Mouse (Mus musculus) A20 (cell line): ENCODE measurements around the gene Mrrf.
"Not testable (repeated sequence)": the region's sequence is repeated elsewhere in the genome, so short reads cannot be mapped to it uniquely, and the experiment has no call there.

ENCODE experiments used
- DNase-seq: peaks from one replicate; pipeline ENCODE4 v3.0.0-alpha.2; 2011; ENCODE audit warnings: low read depth, low spot score

Mrrf gene

DNA sequence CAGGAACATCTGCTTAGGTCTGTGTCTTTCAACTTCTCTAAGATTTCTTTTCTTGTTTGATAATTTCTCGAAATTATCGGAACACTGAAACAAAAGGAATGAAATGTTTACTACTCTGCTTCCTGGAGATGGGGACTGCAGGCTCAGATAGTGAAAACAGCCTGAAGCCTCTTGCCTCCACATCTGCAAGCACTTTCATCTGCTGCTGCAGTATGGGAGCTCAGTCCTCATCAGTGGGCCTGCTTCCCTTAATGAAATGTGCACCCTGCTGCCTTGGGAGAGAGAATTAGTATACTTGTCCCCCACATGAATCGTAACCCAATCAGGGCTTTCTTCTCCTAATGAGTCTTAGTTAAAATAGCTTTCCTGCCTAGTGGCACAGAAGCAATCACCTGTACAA is 7.1 kb upstream of the Mrrf start:
- no peak for DNase-seq

DNA sequence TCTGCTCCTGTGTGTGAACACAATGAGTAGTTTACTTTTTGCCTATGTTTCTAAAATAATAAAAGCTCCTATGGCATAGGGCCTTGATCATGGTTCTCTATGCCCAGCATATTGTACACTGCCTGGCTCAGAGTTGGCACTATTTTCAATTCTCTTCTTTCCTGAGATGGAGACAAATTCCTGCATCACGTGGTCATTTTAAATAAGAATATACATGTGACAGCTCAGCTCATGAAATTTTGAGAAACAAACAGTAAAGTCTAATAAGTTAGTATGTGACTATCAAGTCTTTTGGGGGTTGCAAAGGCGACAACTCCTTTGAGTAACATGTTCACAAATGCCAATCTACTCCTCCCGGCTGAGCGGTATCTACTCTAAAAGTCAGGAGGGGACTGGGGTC is 302 bp upstream of the Mrrf start:
- no peak for DNase-seq

DNA sequence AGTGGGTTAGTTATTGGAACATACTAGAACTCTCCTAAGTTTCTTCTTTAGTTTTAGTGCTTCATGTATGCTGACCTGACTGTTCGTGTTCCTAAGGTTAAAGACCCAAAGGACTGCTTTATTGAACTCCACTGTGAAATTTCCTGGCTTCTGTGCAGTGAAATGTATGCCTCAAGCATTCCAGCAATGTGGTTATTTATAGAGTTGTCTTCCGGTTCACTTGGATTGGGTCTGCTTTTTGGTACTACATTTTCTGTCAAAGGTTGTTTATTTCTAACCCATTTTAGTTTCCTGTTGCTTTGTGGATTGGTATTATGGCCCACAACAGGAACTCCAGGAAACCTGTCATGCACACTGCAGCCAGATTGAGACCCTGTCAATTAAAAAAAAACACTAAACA is 2.9 kb downstream of the Mrrf start:
- no peak for DNase-seq

DNA sequence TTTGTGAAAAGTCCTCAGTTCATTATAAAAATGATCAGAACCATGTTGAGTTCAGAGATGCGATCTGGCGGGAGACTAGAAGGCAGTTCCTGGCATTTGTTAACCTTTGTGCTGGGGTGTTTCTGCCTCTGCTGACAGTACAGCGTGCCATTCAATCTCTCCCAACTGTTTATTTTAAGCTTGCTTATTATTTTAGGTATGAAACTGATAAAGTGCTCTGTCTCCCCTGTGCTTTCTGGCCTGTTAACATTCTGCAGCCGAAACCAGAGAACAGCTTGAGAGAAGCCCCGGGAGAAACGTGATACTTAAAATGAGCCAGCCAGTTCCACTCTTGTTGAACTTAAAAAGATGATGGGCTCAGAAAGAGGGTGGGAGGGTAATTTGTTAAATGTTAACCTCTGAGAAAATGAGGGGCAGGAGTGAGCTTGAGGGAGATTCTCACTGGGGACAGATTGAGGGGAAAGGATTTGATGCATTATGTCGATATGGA is 12.7 kb downstream of the Mrrf start:
- no peak for DNase-seq

DNA sequence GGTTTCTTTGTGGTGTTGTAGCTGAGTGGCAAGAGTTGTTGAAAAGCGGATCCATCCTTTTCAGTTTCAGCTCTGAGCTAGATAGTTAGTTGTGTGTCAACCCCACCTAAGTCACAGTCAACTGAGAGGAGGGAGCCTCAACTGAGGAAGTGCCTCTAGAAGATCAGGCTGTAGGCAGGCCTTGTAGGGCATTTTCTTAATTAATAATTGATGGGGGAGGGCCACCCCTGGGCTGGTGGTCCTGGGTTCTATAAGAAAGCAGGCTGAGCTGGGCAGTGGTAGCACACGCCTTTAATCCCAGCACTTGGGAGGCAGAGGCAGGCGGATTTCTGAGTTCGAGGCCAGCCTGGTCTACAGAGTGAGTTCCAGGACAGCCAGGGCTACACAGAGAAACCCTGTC is 16.2 kb downstream of the Mrrf start:
- DNase-seq, result not testable (repeated sequence)

DNA sequence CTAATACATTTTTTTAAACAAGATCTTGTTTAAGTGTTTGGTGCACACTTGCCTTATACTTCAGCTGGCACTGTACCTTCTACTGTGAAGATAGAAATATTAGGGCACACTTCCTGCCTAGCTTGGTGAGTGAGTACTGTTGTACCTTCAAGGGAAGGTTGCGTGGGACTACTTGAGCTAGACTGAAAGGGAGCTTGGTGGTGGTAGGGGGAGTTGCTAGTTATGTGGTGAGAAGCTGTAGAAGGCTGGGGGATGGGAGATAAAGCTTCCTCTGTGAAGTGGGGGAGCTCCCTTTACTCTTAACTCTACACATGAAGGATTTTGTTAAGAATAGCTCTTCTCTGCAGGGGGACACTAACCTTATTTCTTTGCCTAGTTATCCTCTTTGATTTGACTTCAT is 21.3 kb downstream of the Mrrf start:
- no peak for DNase-seq

DNA sequence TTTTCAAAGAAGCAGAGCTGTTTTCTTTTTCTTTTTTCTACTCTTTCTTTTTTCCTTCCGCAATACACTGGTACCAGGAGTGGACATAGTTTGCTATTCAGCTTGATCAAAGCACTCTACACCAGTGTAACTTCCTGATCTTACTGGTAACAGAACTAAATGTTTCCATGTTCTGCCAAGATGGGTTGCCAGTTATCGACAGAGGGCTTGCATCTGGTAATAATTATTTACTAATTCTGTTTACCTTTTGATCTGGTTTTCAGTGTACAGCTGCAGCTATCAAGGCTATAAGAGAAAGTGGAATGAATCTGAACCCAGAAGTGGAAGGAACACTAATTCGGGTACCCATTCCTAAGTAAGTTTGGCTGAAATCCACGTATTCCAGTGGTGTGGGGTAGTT is 23.1 kb downstream of the Mrrf start:
- no peak for DNase-seq

DNA sequence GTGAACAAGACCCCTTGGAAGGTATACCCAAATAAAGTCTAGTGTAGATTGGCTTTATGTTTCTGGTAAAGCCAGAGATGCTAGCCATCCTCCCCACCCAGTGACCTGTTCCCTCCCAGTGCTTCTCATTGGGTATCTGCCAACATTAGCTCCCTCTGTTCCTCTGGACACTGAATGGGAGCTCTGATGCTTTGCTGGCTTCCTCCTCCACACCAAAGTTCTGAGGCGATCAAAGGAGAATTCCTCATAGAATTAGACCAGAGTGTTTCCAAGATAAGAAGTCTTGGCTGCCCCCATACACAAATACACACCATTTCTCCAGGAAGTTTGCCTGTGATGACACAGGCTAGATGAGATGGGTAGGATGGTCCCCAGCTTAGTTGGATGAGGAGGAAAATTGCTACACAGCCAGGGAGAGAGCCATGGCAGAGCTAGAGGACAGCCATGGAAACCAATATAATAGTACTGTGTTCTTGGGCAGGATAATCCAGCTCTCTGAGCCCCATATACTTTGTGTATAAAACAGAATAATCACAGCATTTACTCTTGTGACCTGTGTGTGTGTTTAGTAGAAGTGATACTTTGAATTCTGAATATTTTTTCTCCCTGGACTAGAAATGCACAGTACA is 31.9 kb downstream of the Mrrf start:
- no peak for DNase-seq

DNA sequence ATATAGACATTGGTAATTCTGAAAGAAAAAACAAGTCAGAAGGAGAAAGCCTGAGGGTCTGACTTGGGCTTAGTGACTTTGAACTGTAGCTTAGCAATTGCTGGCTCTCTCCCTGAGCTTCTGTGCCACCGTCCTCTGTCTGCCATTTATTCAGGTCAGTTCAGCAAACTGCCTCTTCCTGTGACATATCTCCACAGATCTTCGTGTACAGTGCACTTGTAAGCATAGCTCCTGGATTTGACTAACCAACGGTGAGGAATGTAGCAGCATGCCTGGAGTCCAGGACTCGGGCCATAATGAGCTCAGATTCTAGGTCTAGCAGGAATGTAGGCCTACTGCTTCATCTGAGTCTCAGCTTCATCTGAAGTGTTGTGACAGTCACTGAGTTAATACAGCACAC is 33.0 kb downstream of the Mrrf start:
- no peak for DNase-seq

DNA sequence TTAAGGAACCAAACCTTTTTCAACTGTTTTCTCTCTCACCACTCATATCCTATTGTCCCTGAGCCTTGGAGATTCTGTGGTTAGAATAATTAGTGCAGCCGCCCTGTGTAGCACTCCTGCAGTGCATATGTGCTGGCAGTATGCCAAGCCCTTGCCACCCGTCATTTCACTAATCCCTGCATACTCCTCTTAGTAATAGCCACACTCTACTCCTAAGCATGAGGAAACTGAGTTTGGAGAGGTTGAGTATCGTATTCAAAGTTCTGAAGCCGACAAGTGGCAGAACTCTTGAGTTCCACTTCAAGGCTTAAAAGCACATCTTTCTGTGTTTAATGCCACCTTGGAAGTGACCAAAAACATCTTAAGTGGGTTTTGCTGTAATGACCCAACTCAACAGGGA is 35.9 kb downstream of the Mrrf start:
- no peak for DNase-seq

DNA sequence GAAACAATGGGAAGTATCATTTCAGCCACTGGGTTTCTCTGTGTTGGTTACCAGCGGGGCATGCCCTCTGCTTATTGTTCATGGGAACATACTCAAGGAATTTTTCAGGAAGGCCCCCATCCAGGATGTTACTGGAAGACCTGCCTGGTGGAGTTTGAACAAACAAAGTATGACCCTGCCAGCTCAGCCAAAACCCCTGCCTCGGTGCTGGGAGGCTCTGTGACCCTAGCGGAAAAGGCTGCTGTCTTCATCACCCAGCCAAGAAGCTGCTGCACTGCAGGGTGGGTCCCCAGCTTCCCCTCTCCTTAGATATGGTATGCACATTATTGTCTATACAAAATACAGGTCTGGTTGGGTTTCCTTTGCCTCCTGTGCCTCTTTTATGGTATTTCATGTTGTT is 36.4 kb downstream of the Mrrf start:
- DNase-seq, result no peak

DNA sequence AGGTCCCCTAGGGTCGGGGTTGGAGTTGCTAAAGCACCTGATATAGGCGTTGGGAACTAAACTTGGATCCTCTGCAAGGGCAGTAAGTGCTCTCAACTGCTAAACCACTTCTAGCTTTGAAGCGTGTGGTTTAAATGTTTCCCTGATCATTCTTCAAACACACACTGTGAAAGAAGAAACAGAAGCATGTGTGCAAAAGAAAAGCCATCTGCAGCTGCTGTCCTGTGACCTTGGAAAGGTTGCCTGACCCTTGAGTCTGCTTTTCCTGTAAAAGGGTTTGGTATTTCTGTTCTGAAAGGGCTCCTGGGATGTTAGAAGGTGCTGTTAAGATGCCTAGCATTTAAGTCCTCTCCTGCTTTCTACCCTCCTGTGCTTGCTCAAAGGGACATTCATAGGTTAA is 43.3 kb downstream of the Mrrf start:
- DNase-seq, result no peak

DNA sequence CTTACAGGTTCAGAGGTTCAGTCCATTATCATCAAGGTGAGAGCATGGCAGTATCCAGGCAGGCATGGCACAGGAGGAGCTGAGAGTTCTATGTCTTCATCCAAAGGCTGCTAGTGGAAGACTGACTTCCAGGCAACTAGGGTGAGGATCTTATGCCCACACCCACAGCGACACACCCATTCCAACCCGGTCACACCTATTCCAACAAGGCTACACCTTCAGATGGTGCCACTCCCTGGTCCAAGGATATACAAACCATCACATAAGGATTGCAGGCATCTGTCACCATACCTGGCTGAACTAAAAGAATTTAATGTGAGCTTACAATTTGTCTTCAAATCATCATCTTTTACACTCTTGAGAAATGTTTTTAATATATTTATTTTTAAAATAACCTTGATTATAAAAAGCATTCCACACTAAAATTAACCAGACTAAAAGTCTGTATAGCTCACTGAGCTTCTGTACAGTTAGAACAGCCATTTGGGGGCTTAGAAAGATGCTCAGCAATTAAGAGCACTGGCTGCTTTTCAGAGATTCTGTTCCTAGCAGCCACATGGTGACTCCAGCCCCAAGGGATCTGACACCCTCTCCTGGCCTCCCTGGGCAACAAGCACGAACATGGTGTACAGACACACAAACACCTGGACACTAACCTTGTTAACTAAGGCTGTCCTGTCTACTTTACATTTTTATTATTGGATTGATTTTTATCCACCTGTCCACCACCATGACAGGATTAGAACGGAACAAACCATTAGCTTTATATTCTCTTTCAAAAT is 45.6 kb downstream of the Mrrf start:
- DNase-seq, result not testable (repeated sequence)

DNA sequence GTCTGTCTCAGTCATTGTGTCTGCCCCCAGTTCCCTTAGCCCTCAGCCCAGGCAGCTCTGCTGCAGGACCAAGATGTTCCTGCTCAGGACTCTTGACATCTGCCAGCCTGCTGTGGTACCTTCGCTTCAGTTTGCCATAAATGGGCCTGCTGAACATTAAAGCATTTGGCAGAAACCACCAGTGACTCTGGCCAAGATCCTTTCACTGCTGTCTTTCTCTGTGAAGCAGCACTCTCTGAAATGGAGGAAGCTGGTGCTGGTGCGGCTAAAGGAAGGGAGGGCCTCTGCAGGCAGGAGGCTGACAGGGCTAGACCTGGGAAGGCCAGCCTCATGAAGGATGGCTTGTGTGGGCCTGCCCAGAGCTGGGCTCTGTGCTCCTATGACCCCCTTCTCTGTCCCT is 47.1 kb downstream of the Mrrf start:
- DNase-seq, result no peak

DNA sequence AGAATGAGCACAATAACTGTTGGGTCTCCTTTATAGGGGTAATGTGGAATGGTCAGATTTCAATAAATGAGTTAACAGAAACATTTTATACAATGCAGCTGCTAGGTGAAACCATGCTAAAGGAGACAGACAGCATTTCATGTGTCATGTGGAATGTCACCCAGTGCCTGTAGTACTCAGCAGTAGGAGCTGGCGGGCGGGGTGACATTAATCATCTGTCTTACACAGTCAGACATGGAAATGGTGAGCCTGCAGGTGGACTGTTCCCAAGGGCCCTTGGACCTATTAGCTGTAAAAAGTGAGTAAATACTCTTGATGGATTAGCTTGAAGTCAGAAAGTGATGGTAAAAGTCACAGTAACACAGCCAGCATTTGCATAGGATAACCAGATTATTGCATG is 48.0 kb downstream of the Mrrf start:
- no peak for DNase-seq

DNA sequence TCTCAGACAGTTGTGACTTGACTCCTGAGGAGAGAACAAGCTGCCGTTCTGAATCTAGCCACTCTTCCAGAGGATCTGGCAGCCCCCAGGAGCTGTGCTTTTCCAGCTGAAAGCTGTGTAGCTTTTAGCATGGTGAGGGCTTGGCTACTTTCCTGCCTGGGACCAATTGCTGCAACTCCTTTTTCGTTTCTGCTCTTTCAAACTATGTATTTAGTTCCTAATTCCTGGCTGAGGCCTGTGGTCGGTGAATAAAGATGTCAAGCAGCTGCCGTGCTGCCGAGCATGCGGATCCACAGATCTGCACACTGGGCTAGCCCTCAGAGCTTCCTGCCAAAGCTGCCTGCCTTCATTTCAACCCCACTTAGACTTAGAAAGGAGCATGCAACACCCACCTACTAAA is 48.7 kb downstream of the Mrrf start:
- no peak for DNase-seq

DNA sequence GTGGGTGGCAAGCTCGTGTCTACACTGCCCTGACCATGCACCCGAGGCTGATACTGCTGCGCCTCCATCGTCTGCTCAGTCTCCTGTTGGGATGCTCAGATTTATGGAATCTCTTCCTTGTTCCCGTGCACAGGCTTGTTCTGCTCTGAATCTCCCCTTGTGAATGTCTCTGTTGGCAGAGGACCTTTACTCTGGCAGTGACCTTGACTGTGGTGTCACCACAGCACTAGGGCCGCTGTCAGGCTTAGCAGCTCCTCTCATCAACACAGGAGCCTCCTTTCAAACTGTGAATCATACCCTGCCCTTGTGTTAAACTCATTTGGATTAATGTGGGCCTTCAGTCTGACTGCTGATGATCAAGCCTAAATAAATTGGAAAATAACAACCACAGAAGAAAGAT is 53.0 kb downstream of the Mrrf start:
- not testable (repeated sequence) for DNase-seq

DNA sequence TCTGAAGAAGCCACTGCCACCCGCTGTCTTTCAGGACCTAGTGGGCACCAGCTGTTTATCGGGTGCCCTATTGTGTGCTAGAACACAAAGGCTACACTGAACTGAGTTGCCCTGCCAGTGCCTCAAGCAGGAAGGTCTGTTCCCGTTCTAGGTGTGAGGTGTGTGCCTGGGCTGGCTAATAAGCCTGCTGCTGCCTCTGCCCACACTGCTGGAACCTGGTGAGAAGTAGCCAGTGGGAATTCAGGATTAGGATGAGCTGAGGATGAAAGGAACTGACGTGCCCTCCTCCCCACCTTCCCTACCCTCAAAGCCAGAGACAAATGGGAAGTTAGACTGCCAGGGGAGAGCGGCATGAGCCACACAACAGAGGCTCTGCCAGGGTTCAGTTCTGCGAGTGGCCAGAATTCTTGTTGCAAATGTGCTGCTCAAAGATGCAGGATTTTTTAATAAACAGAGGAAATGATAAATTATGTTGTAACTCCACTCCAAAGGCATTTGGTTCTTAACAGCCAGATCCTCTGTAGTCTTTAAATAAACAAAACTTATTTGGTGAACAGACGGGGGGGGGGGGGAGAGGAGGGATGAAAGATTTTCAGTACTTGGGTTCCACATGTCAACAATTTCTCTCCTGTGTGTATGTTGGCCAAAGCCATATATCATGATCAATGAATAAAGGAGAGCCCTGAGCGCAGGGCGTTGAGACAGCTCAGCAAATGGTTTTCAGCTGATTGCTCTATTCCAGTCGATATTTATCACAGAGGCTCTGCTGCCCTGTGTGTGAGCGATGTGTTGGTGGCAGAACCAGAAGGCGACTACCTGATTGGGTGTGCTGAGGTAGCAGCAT is 55.1 kb downstream of the Mrrf start:
- no peak for DNase-seq

DNA sequence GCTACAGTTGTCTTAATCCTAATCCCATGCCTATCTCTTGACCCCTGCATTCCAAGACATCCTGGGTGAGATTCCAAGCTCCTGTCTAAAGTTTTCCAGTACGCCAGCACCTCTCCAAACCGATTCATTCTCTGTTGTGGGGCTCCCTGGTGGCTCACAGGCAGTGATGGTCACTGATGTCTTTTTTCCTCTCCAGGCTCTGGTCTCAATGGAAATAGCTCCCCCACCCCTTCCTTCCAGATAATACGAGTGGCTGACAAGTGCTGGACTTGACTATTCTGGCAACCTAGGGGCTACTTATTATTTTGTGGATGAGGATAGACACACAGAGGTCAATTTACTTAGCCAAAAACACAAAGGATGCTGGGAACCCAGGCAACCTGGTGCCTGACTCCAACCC is 60.8 kb downstream of the Mrrf start:
- no peak for DNase-seq

DNA sequence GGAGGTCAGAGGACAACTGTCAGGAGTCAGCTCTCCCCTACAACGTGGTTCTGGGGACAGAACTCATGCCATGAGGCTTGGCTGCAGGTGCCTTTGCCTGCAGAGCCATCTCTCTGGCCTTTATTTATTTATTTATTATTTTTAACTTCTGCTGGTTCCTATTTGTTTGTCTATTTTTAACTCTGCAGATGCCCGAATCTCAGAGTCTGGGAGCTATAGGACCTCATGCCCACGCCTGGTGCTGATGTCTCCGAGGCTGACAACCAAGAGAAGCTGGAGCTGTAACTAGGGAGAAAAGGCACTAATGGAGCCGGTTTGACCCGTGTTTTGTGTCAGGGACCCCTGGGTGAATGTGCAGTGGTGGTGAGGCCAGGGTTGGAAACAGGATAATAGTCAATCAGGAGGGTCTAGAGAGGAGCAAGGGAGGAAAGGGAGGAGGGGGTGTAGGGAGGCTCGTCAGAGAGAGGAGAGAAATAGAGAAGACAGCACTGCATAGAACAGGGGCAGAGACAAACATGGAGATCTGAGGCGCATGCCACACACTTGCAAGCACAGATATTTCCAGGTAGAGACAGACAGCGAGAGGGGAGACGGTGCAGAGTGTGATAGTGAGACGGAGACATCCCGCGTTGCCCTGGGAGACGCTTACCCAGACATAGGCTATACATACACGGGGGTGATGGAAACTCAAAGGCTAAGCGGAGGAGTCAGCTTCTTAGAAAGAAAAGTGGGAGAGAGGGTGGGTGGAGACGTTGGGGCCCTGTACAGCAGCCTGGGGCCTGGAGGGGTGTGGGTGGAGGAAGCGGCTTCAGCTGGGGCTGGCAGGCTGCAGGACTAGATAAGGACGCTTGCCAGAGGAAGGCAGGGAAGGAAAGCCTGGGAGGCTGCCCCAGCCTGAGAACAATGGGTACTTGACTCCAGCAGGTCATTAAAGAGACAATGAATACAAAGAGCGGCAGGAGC is 62.0 kb downstream of the Mrrf start:
- no peak for DNase-seq

DNA sequence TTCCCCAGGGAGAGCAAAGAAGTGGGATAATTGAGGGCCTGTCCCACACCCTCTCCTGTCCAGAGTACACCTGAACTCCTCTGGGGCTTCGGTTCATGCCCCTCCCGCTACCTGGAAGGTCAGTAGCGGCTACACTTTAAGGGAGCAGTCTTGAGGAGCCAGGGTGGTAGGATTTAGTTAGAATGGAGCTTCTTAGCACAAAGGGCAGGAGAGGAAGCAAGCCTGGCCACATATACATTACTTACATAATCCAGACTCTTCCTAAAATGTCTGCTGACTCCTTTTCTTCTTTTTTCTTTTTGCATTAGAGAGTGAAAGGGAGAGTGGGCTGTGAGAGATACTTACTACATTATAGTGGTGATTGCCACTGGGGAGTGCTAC is 62.7 kb downstream of the Mrrf start:
- DNase-seq, result no peak
